Mouse (Mus musculus) MEL (cell line): ENCODE measurements around the gene Nlgn1. TPM values are rescaled to one million over a fixed set of nuclear protein-coding genes. Genes with fewer than 3 reads are reported as not detected.

Source experiments
- DNase-seq: peaks from one replicate; pipeline ENCODE4 v3.0.0; 2011; ENCODE audit warnings: low read depth, low spot score
- H3K27ac ChIP-seq: 2 replicates; pipeline ENCODE4 v1.5.1; 2012; ENCODE audit warnings: low read depth, mild to moderate bottlenecking, control low read depth, low read length, moderate library complexity; ENCODE audit not compliant: control insufficient read depth
- H3K27me3 ChIP-seq, 2 experiments: fragments of 150-350 bp in 1 of 2; sonication (generic) in 1 of 2; 2 replicates each; pipeline ENCODE4 v1.6.1; 2012; ENCODE audit warnings: low read length in 2 of 2, mild to moderate bottlenecking in 2 of 2, improper control_type of control experiment in 1 of 2, moderate library complexity in 1 of 2; ENCODE audit not compliant: insufficient read depth in 2 of 2, control insufficient read depth in 1 of 2
- H3K36me3 ChIP-seq, 2 experiments: 2 replicates each; pipeline ENCODE4 v1.6.1; 2012 to 2014; ENCODE audit warnings: low read length in 2 of 2, improper control_type of control experiment in 1 of 2, inconsistent platforms in 1 of 2, mild to moderate bottlenecking in 1 of 2; ENCODE audit not compliant: insufficient read depth in 2 of 2, control insufficient read depth in 1 of 2
- H3K4me1 ChIP-seq, 2 experiments: fragments of 150-350 bp in 1 of 2; sonication (generic) in 1 of 2; 2 replicates each; pipeline ENCODE4 v1.6.1; 2012; ENCODE audit warnings: low read length in 2 of 2, improper control_type of control experiment in 1 of 2, mild to moderate bottlenecking in 1 of 2; ENCODE audit not compliant: insufficient read depth in 2 of 2, control insufficient read depth in 1 of 2
- H3K4me3 ChIP-seq, 2 experiments: fragments of 150-350 bp in 1 of 2; sonication (generic) in 1 of 2; 2 replicates each; pipeline ENCODE4 v1.5.1; 2012; ENCODE audit warnings: low read depth in 2 of 2, low read length in 2 of 2, mild to moderate bottlenecking in 2 of 2, moderate library complexity in 2 of 2, control low read depth in 1 of 2, improper control_type of control experiment in 1 of 2; ENCODE audit not compliant: control insufficient read depth in 1 of 2, insufficient read depth in 1 of 2
- H3K79me2 ChIP-seq: 2 replicates; pipeline ENCODE4 v1.6.1; 2012; ENCODE audit warnings: mild to moderate bottlenecking, low read length, moderate library complexity; ENCODE audit not compliant: control insufficient read depth, poor library complexity, insufficient read depth
- H3K9ac ChIP-seq: 2 replicates; pipeline ENCODE4 v1.6.1; 2012; ENCODE audit warnings: low read depth, mild to moderate bottlenecking, control low read depth, low read length, moderate library complexity; ENCODE audit not compliant: control insufficient read depth, poor library complexity, severe bottlenecking
- H3K9me3 ChIP-seq: fragments of 150-350 bp; sonication (generic); replicated peaks from 2 replicates; pipeline ENCODE4 v1.6.1; 2012; ENCODE audit warnings: mild to moderate bottlenecking, low read length, improper control_type of control experiment, moderate library complexity; ENCODE audit not compliant: insufficient read depth
- CHD1 ChIP-seq: IDR thresholded peaks from 2 replicates; pipeline ENCODE4 v1.6.1; 2012; ENCODE audit warnings: low read depth, mild to moderate bottlenecking, inconsistent platforms, low read length, improper control_type of control experiment
- CHD2 ChIP-seq: IDR thresholded peaks from 2 replicates; pipeline ENCODE4 v1.6.1; 2011; ENCODE audit warnings: low read length, improper control_type of control experiment
- ELF1 ChIP-seq: IDR thresholded peaks from 2 replicates; pipeline ENCODE4 v1.6.1; 2014; ENCODE audit warnings: low read depth, mild to moderate bottlenecking, inconsistent platforms, low read length, improper control_type of control experiment, moderate library complexity
- GABPA ChIP-seq: IDR thresholded peaks from 2 replicates; pipeline ENCODE4 v1.6.1; 2012; ENCODE audit warnings: low read depth, mild to moderate bottlenecking, inconsistent platforms, low read length, improper control_type of control experiment, moderate library complexity
- JUND ChIP-seq: IDR thresholded peaks from 2 replicates; pipeline ENCODE4 v1.6.1; 2011; ENCODE audit warnings: low read depth, mild to moderate bottlenecking, improper control_type of control experiment, low read length
- KAT2A ChIP-seq: conservative IDR thresholded peaks from 2 replicates; pipeline ENCODE4 v1.6.1; 2012; ENCODE audit warnings: low read depth, low read length, improper control_type of control experiment, inconsistent platforms
- MAFK ChIP-seq: IDR thresholded peaks from 2 replicates; pipeline ENCODE4 v1.6.1; 2011; ENCODE audit warnings: low read depth, mild to moderate bottlenecking, low read length, improper control_type of control experiment, borderline replicate concordance
- MAZ ChIP-seq: IDR thresholded peaks from 2 replicates; pipeline ENCODE4 v1.6.1; 2012; ENCODE audit warnings: low read depth, mild to moderate bottlenecking, inconsistent platforms, low read length, improper control_type of control experiment
- MEF2A ChIP-seq: IDR thresholded peaks from 2 replicates; pipeline ENCODE4 v1.6.1; 2014; ENCODE audit warnings: low read depth, mild to moderate bottlenecking, inconsistent platforms, low read length, improper control_type of control experiment; ENCODE audit not compliant: poor library complexity, insufficient replicate concordance, severe bottlenecking; ENCODE audit errors: extremely low read depth
- MXI1 ChIP-seq: IDR thresholded peaks from 2 replicates; pipeline ENCODE4 v1.6.1; 2011; ENCODE audit warnings: mild to moderate bottlenecking, low read depth, low read length, improper control_type of control experiment
- MYB ChIP-seq: IDR thresholded peaks from 2 replicates; pipeline ENCODE4 v1.6.1; 2011; ENCODE audit warnings: mild to moderate bottlenecking, low read depth, low read length, improper control_type of control experiment
- NRF1 ChIP-seq: IDR thresholded peaks from 2 replicates; pipeline ENCODE4 v1.6.1; 2014; ENCODE audit warnings: low read depth, mild to moderate bottlenecking, inconsistent platforms, low read length, improper control_type of control experiment, moderate library complexity; ENCODE audit not compliant: poor library complexity, insufficient read depth, severe bottlenecking
- POLR2A ChIP-seq, 2 experiments: IDR thresholded peaks; 2 replicates each; pipeline ENCODE4 v1.6.1; 2011 to 2012; ENCODE audit warnings: low read length in 2 of 2, mild to moderate bottlenecking in 2 of 2, control low read depth in 1 of 2, improper control_type of control experiment in 1 of 2, low read depth in 1 of 2, moderate library complexity in 1 of 2; ENCODE audit not compliant: control insufficient read depth in 1 of 2, insufficient read depth in 1 of 2, poor library complexity in 1 of 2
- POLR2AphosphoS2 ChIP-seq: IDR thresholded peaks from 2 replicates; pipeline ENCODE4 v1.6.1; 2011; ENCODE audit warnings: low read length, improper control_type of control experiment
- RAD21 ChIP-seq: IDR thresholded peaks from 2 replicates; pipeline ENCODE4 v1.6.1; 2011; ENCODE audit warnings: mild to moderate bottlenecking, low read depth, low read length, improper control_type of control experiment
- TAL1 ChIP-seq: IDR thresholded peaks from 2 replicates; pipeline ENCODE4 v1.6.1; 2012; ENCODE audit warnings: mild to moderate bottlenecking, inconsistent platforms, low read length, moderate library complexity, mixed read lengths
- USF2 ChIP-seq, 2 experiments: IDR thresholded peaks; 2 replicates each; pipeline ENCODE4 v1.6.1; 2011 to 2012; ENCODE audit warnings: improper control_type of control experiment in 2 of 2, low read length in 2 of 2, borderline replicate concordance in 1 of 2, inconsistent platforms in 1 of 2, low read depth in 1 of 2, mild to moderate bottlenecking in 1 of 2; ENCODE audit not compliant: insufficient read depth in 1 of 2
- ZC3H11A ChIP-seq: IDR thresholded peaks from 2 replicates; pipeline ENCODE4 v1.6.1; 2012; ENCODE audit warnings: low read depth, mild to moderate bottlenecking, inconsistent platforms, low read length, improper control_type of control experiment
- ZKSCAN1 ChIP-seq: IDR thresholded peaks from 2 replicates; pipeline ENCODE4 v1.6.1; 2012; ENCODE audit warnings: low read depth, mild to moderate bottlenecking, inconsistent platforms, low read length, improper control_type of control experiment, moderate library complexity
- polyA plus RNA-seq, 2 experiments: library from polyadenylated mRNA; stranded (reverse) in 1 of 2; unstranded in 1 of 2; fragments of >175 nt in 1 of 2; fragments of >200 nt in 1 of 2; gene quantifications; 2 replicates each; pipeline versions ENCODE4 v1.2.1 to v1.2.4; 2012; ENCODE audit warnings: low replicate concordance in 2 of 2, low read depth in 1 of 2; ENCODE audit not compliant: insufficient read length in 2 of 2, insufficient read depth in 1 of 2, missing spikeins in 1 of 2
- total RNA-seq: library from RNA; depleted of rRNA; stranded (reverse); fragments of 300-350 nt; gene quantifications from 2 replicates; pipeline ENCODE4 v1.2.3, GENCODE M21; 2012

Gene Nlgn1
- total and polyA plus RNA-seq, 3 experiments = not detected

DNA sequence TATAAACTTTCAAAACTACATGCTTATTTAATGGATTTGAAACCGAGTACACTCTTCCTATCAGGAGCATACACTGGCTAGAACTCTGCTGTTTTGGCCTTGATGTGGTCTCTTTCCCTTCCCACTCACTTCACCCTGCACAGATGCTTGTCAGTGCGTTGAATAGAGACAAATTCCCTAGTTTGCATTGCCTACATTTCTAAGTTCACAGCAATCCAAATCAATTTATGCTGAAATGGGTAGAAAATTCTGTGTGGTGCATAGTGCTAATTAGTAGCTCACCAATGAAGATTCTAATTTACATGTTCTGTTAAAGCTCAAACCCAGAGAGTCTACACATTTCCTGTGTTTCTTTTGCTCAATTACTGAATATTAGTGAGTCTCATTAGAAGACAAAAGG is 447.5 kb downstream of the Nlgn1 start:
- DNase-seq = no peak
- H3K79me2 ChIP-seq = no peaks in the 10 kb centered on the region
- H3K4me1 ChIP-seq = no peaks in the 10 kb centered on the region
- no peaks in the 10 kb centered on the region for H3K36me3 ChIP-seq
- H3K4me3 ChIP-seq = no peak overlapping the region
- no peaks in the 10 kb centered on the region for H3K27me3 ChIP-seq
- H3K9me3 ChIP-seq = no peaks in the 10 kb centered on the region
- H3K9ac ChIP-seq = no peak overlapping the region
- H3K27ac ChIP-seq = no peak overlapping the region
- TF ChIP-seq ELF1 = no peak
- TF ChIP-seq POLR2A (IDR thresholded peaks at IDR 0.05; ENCODE audit: control insufficient read depth in 1 of 2, insufficient read depth in 1 of 2, low read depth in 1 of 2, low read length in 2 of 2, poor library complexity in 1 of 2) = no peak
- TF ChIP-seq MXI1 = no peak
- no peak for TF ChIP-seq ZKSCAN1
- no peak for TF ChIP-seq USF2 (IDR thresholded peaks at IDR 0.05; ENCODE audit: borderline replicate concordance in 1 of 2, insufficient read depth in 1 of 2, low read depth in 1 of 2, low read length in 2 of 2)
- TF ChIP-seq GABPA = no peak
- TF ChIP-seq, all 39 proteins: peak for 0

DNA sequence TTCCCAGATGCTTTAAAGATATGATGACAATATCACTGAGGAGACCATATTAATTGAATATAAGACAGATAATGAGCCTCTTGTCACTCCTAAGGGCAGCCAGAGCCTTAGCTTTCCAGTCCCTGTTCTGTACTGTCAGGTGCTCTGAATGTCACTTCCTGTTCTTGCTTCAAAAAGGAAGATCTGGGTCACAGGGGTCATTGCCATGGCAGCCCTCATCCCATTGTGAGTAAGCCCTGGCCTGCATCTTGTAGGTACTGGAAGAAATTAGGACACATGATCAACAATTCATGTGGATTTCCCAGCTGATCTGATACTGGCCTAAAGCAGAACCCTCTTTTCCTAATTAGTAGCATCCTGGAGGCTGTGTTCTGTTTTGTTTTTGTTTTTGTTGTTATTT is 463.1 kb downstream of the Nlgn1 start:
- no peak for DNase-seq
- no peaks in the 10 kb centered on the region for H3K27me3 ChIP-seq
- no peak for TF ChIP-seq JUND
- no peak for TF ChIP-seq NRF1
- no peak for TF ChIP-seq MAFK
- no peak for TF ChIP-seq POLR2AphosphoS2
- no peak for TF ChIP-seq TAL1
- no peak for TF ChIP-seq MXI1
- TF ChIP-seq RAD21 = no peak
- TF ChIP-seq CHD2 = no peak
- no peak for TF ChIP-seq ZC3H11A
- TF ChIP-seq ZKSCAN1 = no peak
- no peak for TF ChIP-seq CHD1
- TF ChIP-seq MYB = no peak
- no peak for TF ChIP-seq GABPA
- no peak for TF ChIP-seq MEF2A
- no peak for TF ChIP-seq KAT2A
- no peak for TF ChIP-seq MAZ
- no peak for TF ChIP-seq ELF1

More for the DNA sequence above, 463.1 kb downstream of the Nlgn1 start:
- H3K4me3 ChIP-seq = no peak overlapping the region
- no peaks in the 10 kb centered on the region for H3K79me2 ChIP-seq
- H3K9ac ChIP-seq = no peak overlapping the region
- H3K9me3 ChIP-seq = no peaks in the 10 kb centered on the region
- H3K4me1 ChIP-seq = no peaks in the 10 kb centered on the region
- no peak overlapping the region for H3K27ac ChIP-seq
- H3K36me3 ChIP-seq = no peaks in the 10 kb centered on the region
